Mouse (Mus musculus): Measurements from ENCODE around the gene Lce1a2. TPM values are rescaled to one million over a fixed set of nuclear protein-coding genes. Genes with fewer than 3 reads are reported as not detected.

Gene Lce1a2
- polyA plus RNA-seq, 1 experiment from 2014 or later: not detected

DNA sequence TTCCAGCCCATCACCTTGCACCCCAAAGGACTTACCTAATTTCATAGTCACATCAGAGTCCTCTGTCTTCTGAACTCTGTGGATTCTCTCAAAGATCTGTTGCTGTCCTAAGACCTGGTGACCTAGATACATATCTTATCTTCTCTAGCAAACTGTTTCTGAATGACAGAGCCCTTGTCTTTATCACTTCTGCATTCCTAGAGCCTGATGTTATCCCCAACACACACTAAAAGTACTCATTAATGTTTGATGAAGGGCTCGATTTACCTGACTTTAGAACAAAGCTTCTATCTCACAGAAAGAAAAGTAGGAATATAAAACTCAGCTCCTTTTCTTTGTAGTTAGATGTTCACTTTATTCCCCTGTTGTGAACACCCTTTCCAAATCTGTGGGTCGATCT, 48.6 kb downstream of the Lce1a2 start, which contains the start of gene Lce6a:
Gene Lce6a (minus strand): TSS at position 101 of the 400 bp plus-strand sequence.
- 76% methylated on average over 2 of the region's 2 CpGs for WGBS
- Histone ChIP-seq H3K27ac (no peak within 1 kb of the TSS), H3K9ac (no peak within 1 kb of the TSS), H3K4me3 (no peak within 1 kb of the TSS), H3K36me3 (no peaks in the 10 kb centered on the region), H3K4me1 (no peaks in the 10 kb centered on the region), H3K9me3 (replicated peaks) (no peaks in the 10 kb centered on the region), H3K4me2 (replicated peaks) (no peak within 1 kb of the TSS), H3K27me3 (no peaks in the 10 kb centered on the region)
- ATAC-seq (ENCODE audit: low FRiP score): no peak

Other genes starting within 250 kb of the Lce1a2 start
- 8.3 and 10.0 TPM in 2 replicates for gene Gm9774, start 240.9 kb downstream of the Lce1a2 start, polyA plus RNA-seq (2016; fragmentation: Nextera tagmentation; extraction: Ambion mirVana)
- gene Sprr2k, start 237.7 kb downstream of the Lce1a2 start, polyA plus RNA-seq (2016; fragmentation: Nextera tagmentation; extraction: Ambion mirVana): not detected in 2 replicates
- gene Sprr1b, start 231.5 kb downstream of the Lce1a2 start, polyA plus RNA-seq (2016; fragmentation: Nextera tagmentation; extraction: Ambion mirVana): not detected in 2 replicates
- not detected in 2 replicates for gene Sprr3, start 211.6 kb downstream of the Lce1a2 start, polyA plus RNA-seq (2016; fragmentation: Nextera tagmentation; extraction: Ambion mirVana)
- gene Sprr1a, start 184.4 kb downstream of the Lce1a2 start, polyA plus RNA-seq (2016; fragmentation: Nextera tagmentation; extraction: Ambion mirVana): not detected in 2 replicates
- not detected in 2 replicates for gene Sprr4, start 169.8 kb downstream of the Lce1a2 start, polyA plus RNA-seq (2016; fragmentation: Nextera tagmentation; extraction: Ambion mirVana)
- not detected in 2 replicates for gene 2310046K23Rik, start 135.8 kb downstream of the Lce1a2 start, polyA plus RNA-seq (2016; fragmentation: Nextera tagmentation; extraction: Ambion mirVana)
- gene Ivl, start 96.6 kb downstream of the Lce1a2 start, polyA plus RNA-seq (2016; fragmentation: Nextera tagmentation; extraction: Ambion mirVana): 0.14 TPM in 1 of 2 replicates, not detected in the other
- not detected in 2 replicates for gene Smcp, start 81.3 kb downstream of the Lce1a2 start, polyA plus RNA-seq (2016; fragmentation: Nextera tagmentation; extraction: Ambion mirVana)
- gene 2210017I01Rik, start 62.8 kb downstream of the Lce1a2 start, polyA plus RNA-seq (2016; fragmentation: Nextera tagmentation; extraction: Ambion mirVana): not detected in 2 replicates
- not detected in 2 replicates for gene Lce6a, start 48.7 kb downstream of the Lce1a2 start, polyA plus RNA-seq (2016; fragmentation: Nextera tagmentation; extraction: Ambion mirVana)
- gene Lce1a1, start 22.0 kb downstream of the Lce1a2 start, polyA plus RNA-seq (2016; fragmentation: Nextera tagmentation; extraction: Ambion mirVana): not detected in 2 replicates
- not detected in 2 replicates for gene Lce1b, start 13.4 kb downstream of the Lce1a2 start, polyA plus RNA-seq (2016; fragmentation: Nextera tagmentation; extraction: Ambion mirVana)
- not detected in 2 replicates for gene Lce1c, start 8.9 kb upstream of the Lce1a2 start, polyA plus RNA-seq (2016; fragmentation: Nextera tagmentation; extraction: Ambion mirVana)
- gene Lce1d, start 16.9 kb upstream of the Lce1a2 start, polyA plus RNA-seq (2016; fragmentation: Nextera tagmentation; extraction: Ambion mirVana): not detected in 2 replicates
- gene Lce1e, start 38.8 kb upstream of the Lce1a2 start, polyA plus RNA-seq (2016; fragmentation: Nextera tagmentation; extraction: Ambion mirVana): not detected in 2 replicates
- not detected in 2 replicates for gene Lce1f, start 50.0 kb upstream of the Lce1a2 start, polyA plus RNA-seq (2016; fragmentation: Nextera tagmentation; extraction: Ambion mirVana)
- gene Gm38119, start 68.8 kb upstream of the Lce1a2 start, polyA plus RNA-seq (2016; fragmentation: Nextera tagmentation; extraction: Ambion mirVana): not detected in 2 replicates
- not detected in 2 replicates for gene Lce1g, start 82.0 kb upstream of the Lce1a2 start, polyA plus RNA-seq (2016; fragmentation: Nextera tagmentation; extraction: Ambion mirVana)
- not detected in 2 replicates for gene Lce1h, start 94.8 kb upstream of the Lce1a2 start, polyA plus RNA-seq (2016; fragmentation: Nextera tagmentation; extraction: Ambion mirVana)
- gene Lce1i, start 108.6 kb upstream of the Lce1a2 start, polyA plus RNA-seq (2016; fragmentation: Nextera tagmentation; extraction: Ambion mirVana): not detected in 2 replicates
- gene Lce1j, start 120.2 kb upstream of the Lce1a2 start, polyA plus RNA-seq (2016; fragmentation: Nextera tagmentation; extraction: Ambion mirVana): not detected in 2 replicates
- not detected in 2 replicates for gene Lce1k, start 137.6 kb upstream of the Lce1a2 start, polyA plus RNA-seq (2016; fragmentation: Nextera tagmentation; extraction: Ambion mirVana)
- not detected in 2 replicates for gene Kprp, start 156.9 kb upstream of the Lce1a2 start, polyA plus RNA-seq (2016; fragmentation: Nextera tagmentation; extraction: Ambion mirVana)
- not detected in 2 replicates for gene Lce1l, start 181.0 kb upstream of the Lce1a2 start, polyA plus RNA-seq (2016; fragmentation: Nextera tagmentation; extraction: Ambion mirVana)
- not detected in 2 replicates for gene 2310050C09Rik, start 199.9 kb upstream of the Lce1a2 start, polyA plus RNA-seq (2016; fragmentation: Nextera tagmentation; extraction: Ambion mirVana)

Measured in hindbrain, embryonic 12.5 days (tissue).